Mouse (Mus musculus): ENCODE measurements at regions not wholly inside any gene's neighbourhood (a gene's known extent, or its start where the extent isn't known, plus 50 kb on each side); places are given as distances from the start of the nearest gene placed in this dataset.

- DNase-seq (ENCODE audit: low spot score) (no peak), ATAC-seq (ENCODE audit: extremely low read depth, insufficient number of reproducible peaks, low FRiP score, poor library complexity, severe bottlenecking) (no peak)
- no peaks in the 10 kb centered on the region for H3K9me3 ChIP-seq (replicated peaks)
- no peak overlapping the region for H3K4me3 ChIP-seq (ENCODE audit: low read depth, low read length)
- H3K4me1 ChIP-seq (ENCODE audit: insufficient read depth, low read depth, low read length): no peaks in the 10 kb centered on the region
- TF ChIP-seq CTCF (IDR thresholded peaks at IDR 0.05; ENCODE audit: low read depth, low read length) (no peak), POLR2AphosphoS5 (IDR thresholded peaks at IDR 0.05; ENCODE audit: insufficient replicate concordance, low read depth, low read length) (no peak), TAL1 (conservative IDR thresholded peaks at IDR 0.05; ENCODE audit: low read depth, low read length) (no peak), GATA2 (IDR thresholded peaks at IDR 0.05; ENCODE audit: borderline replicate concordance, low read depth, low read length) (no peak), GATA1 (IDR thresholded peaks at IDR 0.05; ENCODE audit: borderline replicate concordance, low read length) (no peak)
- H3K36me3 ChIP-seq (replicated peaks): no peaks in the 10 kb centered on the region
- H3K27me3 ChIP-seq (ENCODE audit: insufficient read depth, low read length): no peaks in the 10 kb centered on the region
These were observed 57.3 kb upstream of the Pcgf5 start for GRCm38 (mm10) chr19:36290778-36291177.

GRCm38 (mm10) chr19:36293177-36293969 is 54.7 kb upstream of the Pcgf5 start:
- H3K27me3 ChIP-seq (ENCODE audit: insufficient read depth, low read length): no peaks in the 10 kb centered on the region
- DNase-seq (ENCODE audit: low spot score) (no peak), ATAC-seq (ENCODE audit: extremely low read depth, insufficient number of reproducible peaks, low FRiP score, poor library complexity, severe bottlenecking) (no peak)
- no peaks in the 10 kb centered on the region for H3K36me3 ChIP-seq (replicated peaks)
- TF ChIP-seq TAL1 (conservative IDR thresholded peaks at IDR 0.05; ENCODE audit: low read depth, low read length): no peak
- TF ChIP-seq POLR2AphosphoS5 (IDR thresholded peaks at IDR 0.05; ENCODE audit: insufficient replicate concordance, low read depth, low read length): no peak
- no peak for TF ChIP-seq GATA2 (IDR thresholded peaks at IDR 0.05; ENCODE audit: borderline replicate concordance, low read depth, low read length)
- no peak for TF ChIP-seq GATA1 (IDR thresholded peaks at IDR 0.05; ENCODE audit: borderline replicate concordance, low read length)
- no peak for TF ChIP-seq CTCF (IDR thresholded peaks at IDR 0.05; ENCODE audit: low read depth, low read length)
- H3K4me3 ChIP-seq (ENCODE audit: low read depth, low read length): no peak overlapping the region
- H3K4me1 ChIP-seq (ENCODE audit: insufficient read depth, low read depth, low read length): no peaks in the 10 kb centered on the region
- no peaks in the 10 kb centered on the region for H3K9me3 ChIP-seq (replicated peaks)

All from G1E (cell line).